Mouse (Mus musculus) stomach, embryonic 15.5 days (tissue): Measurements from ENCODE around the gene Hook2. TPM values are rescaled to one million over a fixed set of nuclear protein-coding genes. Genes with fewer than 3 reads are reported as not detected.

Source experiments
- ATAC-seq: fragments of 200-750 bp; cut with Nextera tagmentation; 2 replicates; pipeline ENCODE4 v1.8.0; 2017; ENCODE audit warnings: low read depth, moderate number of reproducible peaks, moderate TSS enrichment; ENCODE audit not compliant: insufficient read depth, low FRiP score
- H3K27ac ChIP-seq: fragments of 300-500 bp; sonication (generic); 2 replicates; pipeline ENCODE4 v1.5.1; 2015; ENCODE audit warnings: mild to moderate bottlenecking, inconsistent platforms
- H3K27me3 ChIP-seq: fragments of 300-500 bp; sonication (generic); replicated peaks from 2 replicates; pipeline ENCODE4 v1.6.1; 2015; ENCODE audit warnings: inconsistent platforms
- H3K36me3 ChIP-seq: fragments of 300-500 bp; sonication (generic); 2 replicates; pipeline ENCODE4 v1.6.1; 2015; ENCODE audit warnings: inconsistent platforms
- H3K4me1 ChIP-seq: fragments of 300-500 bp; sonication (generic); 2 replicates; pipeline ENCODE4 v1.6.1; 2015; ENCODE audit warnings: inconsistent platforms
- H3K4me2 ChIP-seq: fragments of 300-500 bp; sonication (generic); 2 replicates; pipeline ENCODE4 v1.6.1; 2015; ENCODE audit warnings: mild to moderate bottlenecking, inconsistent platforms
- H3K4me3 ChIP-seq: fragments of 300-500 bp; sonication (generic); replicated peaks from 2 replicates; pipeline ENCODE4 v1.5.1; 2015; ENCODE audit warnings: inconsistent platforms
- H3K9ac ChIP-seq: fragments of 300-500 bp; sonication (generic); 2 replicates; pipeline ENCODE4 v1.6.1; 2015; ENCODE audit warnings: inconsistent platforms
- H3K9me3 ChIP-seq: fragments of 300-500 bp; sonication (generic); 2 replicates; pipeline ENCODE4 v1.6.1; 2016; ENCODE audit warnings: inconsistent platforms
- whole genome bisulfite sequencing: fragments of 180-500 bp; shearing (Covaris S2); methylation state at CpG from one replicate; pipeline ENCODE4 v1.1.7; 2015; 5-methylcytosine and 5-hydroxymethylcytosine counted together
- polyA plus RNA-seq: library from polyadenylated mRNA; unstranded; fragments of >200 nt; fragmentation: Nextera tagmentation; extraction: Ambion mirVana; gene quantifications from 2 replicates; pipeline ENCODE4 v1.2.1, GENCODE M21; 2015

Hook2 gene
- polyA plus RNA-seq, 1 experiment from 2014 or later, result 46.3 TPM

GRCm38 (mm10) chr8:84982499-84983011 lies 7.8 kb upstream of the Hook2 start:
- Histone ChIP-seq H3K4me2 (peak overlapping the region; percentile 23), H3K27ac (peak overlapping the region; percentile 95), H3K4me1 (peaks cover 69% of the 10 kb centered on the region), H3K4me3 (no peak overlapping the region), H3K9ac (no peak overlapping the region), H3K36me3 (no peaks in the 10 kb centered on the region), H3K9me3 (no peaks in the 10 kb centered on the region), H3K27me3 (no peaks in the 10 kb centered on the region)
- no peak for ATAC-seq
- 55% methylated on average over 3 of the region's 3 CpGs for WGBS

GRCm38 (mm10) chr8:84984294-84985048 lies 5.9 kb upstream of the Hook2 start:
- WGBS, result 7% methylated on average over 16 of the region's 16 CpGs
- no peaks in the 10 kb centered on the region for H3K36me3 ChIP-seq
- ATAC-seq, result peak; percentile 5; the same call in 1 of the 2 replicates
- H3K27ac ChIP-seq, result peak overlapping the region; percentile 95
- H3K4me1 ChIP-seq, result peaks cover 59% of the 10 kb centered on the region
- peak overlapping the region; percentile 52 for H3K4me3 ChIP-seq
- H3K4me2 ChIP-seq, result peak overlapping the region; percentile 99
- H3K9me3 ChIP-seq, result no peaks in the 10 kb centered on the region
- H3K27me3 ChIP-seq, result no peaks in the 10 kb centered on the region
- no peak overlapping the region for H3K9ac ChIP-seq

GRCm38 (mm10) chr8:84985049-84985683 lies 5.2 kb upstream of the Hook2 start:
- WGBS, result 3% methylated on average over 23 of the region's 23 CpGs
- peak overlapping the region; percentile 52 for H3K4me3 ChIP-seq
- no peaks in the 10 kb centered on the region for H3K36me3 ChIP-seq
- H3K4me2 ChIP-seq, result peak overlapping the region; percentile 99
- peak overlapping the region; percentile 49; the same call in 1 of the 2 replicates for H3K9ac ChIP-seq
- H3K4me1 ChIP-seq, result peaks cover 52% of the 10 kb centered on the region
- no peaks in the 10 kb centered on the region for H3K27me3 ChIP-seq
- no peaks in the 10 kb centered on the region for H3K9me3 ChIP-seq
- no peak for ATAC-seq
- H3K27ac ChIP-seq, result peak overlapping the region; percentile 95

- Histone ChIP-seq H3K9ac (peak overlapping the region; percentile 49; the same call in 1 of the 2 replicates), H3K4me3 (peak overlapping the region; percentile 52), H3K36me3 (no peaks in the 10 kb centered on the region), H3K27ac (peak overlapping the region; percentile 95), H3K27me3 (no peaks in the 10 kb centered on the region), H3K4me1 (peaks cover 46% of the 10 kb centered on the region), H3K9me3 (no peaks in the 10 kb centered on the region), H3K4me2 (peak overlapping the region; percentile 99)
- ATAC-seq, result peak; percentile 19
- WGBS, result under 1% methylated on average over 53 of the region's 53 CpGs
These were observed 4.6 kb upstream of the Hook2 start for GRCm38 (mm10) chr8:84985684-84986378.

GRCm38 (mm10) chr8:84986379-84986945 lies 3.9 kb upstream of the Hook2 start:
- Histone ChIP-seq H3K27ac (peak overlapping the region; percentile 95), H3K36me3 (no peaks in the 10 kb centered on the region), H3K4me1 (peaks cover 43% of the 10 kb centered on the region), H3K9me3 (no peaks in the 10 kb centered on the region), H3K4me2 (peak overlapping the region; percentile 99), H3K4me3 (peak overlapping the region; percentile 52), H3K27me3 (no peaks in the 10 kb centered on the region), H3K9ac (no peak overlapping the region)
- ATAC-seq, result no peak
- 28% methylated on average over 8 of the region's 8 CpGs for WGBS

- Histone ChIP-seq H3K27me3 (no peaks in the 10 kb centered on the region), H3K36me3 (no peaks in the 10 kb centered on the region), H3K9me3 (no peaks in the 10 kb centered on the region), H3K9ac (no peak overlapping the region), H3K4me2 (no peak overlapping the region), H3K4me1 (peaks cover 34% of the 10 kb centered on the region), H3K4me3 (no peak overlapping the region), H3K27ac (no peak overlapping the region)
- ATAC-seq, result no peak
- 67% methylated on average over 5 of the region's 5 CpGs for WGBS
These were observed 3.0 kb upstream of the Hook2 start for GRCm38 (mm10) chr8:84987388-84987787.

- ATAC-seq, result no peak
- WGBS, result 70% methylated on average over 2 of the region's 2 CpGs
These were observed 2.5 kb upstream of the Hook2 start for GRCm38 (mm10) chr8:84987903-84988302.

GRCm38 (mm10) chr8:84989311-84989731 lies 1.1 kb upstream of the Hook2 start:
- H3K27me3 ChIP-seq, result no peaks in the 10 kb centered on the region
- H3K4me3 ChIP-seq, result peak overlapping the region; percentile 55; the same call in 1 of the 2 replicates
- peaks cover 27% of the 10 kb centered on the region for H3K4me1 ChIP-seq
- peak overlapping the region; percentile 74 for H3K4me2 ChIP-seq
- H3K27ac ChIP-seq, result peak overlapping the region; percentile 92
- H3K9me3 ChIP-seq, result no peaks in the 10 kb centered on the region
- H3K9ac ChIP-seq, result no peak overlapping the region
- H3K36me3 ChIP-seq, result no peaks in the 10 kb centered on the region
- WGBS, result 13% methylated on average over 15 of the region's 15 CpGs
- ATAC-seq, result no peak

More at GRCm38 (mm10) chr8:84987903-84988302, 2.5 kb upstream of the Hook2 start:
- Histone ChIP-seq H3K9me3 (no peaks in the 10 kb centered on the region), H3K27me3 (no peaks in the 10 kb centered on the region), H3K36me3 (no peaks in the 10 kb centered on the region), H3K4me1 (peaks cover 30% of the 10 kb centered on the region), H3K4me3 (no peak overlapping the region), H3K27ac (no peak overlapping the region), H3K9ac (no peak overlapping the region), H3K4me2 (no peak overlapping the region)

- ATAC-seq, result peak; percentile 51
- under 1% methylated on average over 15 of the region's 15 CpGs for WGBS
These were observed 593 bp upstream of the Hook2 start for GRCm38 (mm10) chr8:84989810-84990209.

GRCm38 (mm10) chr8:84990836-84991235 lies 433 bp downstream of the Hook2 start:
- WGBS, result under 1% methylated on average over 15 of the region's 15 CpGs
- Histone ChIP-seq H3K4me3 (peak overlapping the region; percentile 55), H3K36me3 (no peaks in the 10 kb centered on the region), H3K9me3 (no peaks in the 10 kb centered on the region), H3K27me3 (no peaks in the 10 kb centered on the region), H3K4me1 (peaks cover 13% of the 10 kb centered on the region), H3K4me2 (peak overlapping the region; percentile 74), H3K27ac (peak overlapping the region; percentile 92), H3K9ac (peak overlapping the region; percentile 53; the same call in 1 of the 2 replicates)
- peak; percentile 74 for ATAC-seq

More at GRCm38 (mm10) chr8:84989810-84990209, 593 bp upstream of the Hook2 start:
- H3K27me3 ChIP-seq, result no peaks in the 10 kb centered on the region
- no peaks in the 10 kb centered on the region for H3K36me3 ChIP-seq
- H3K4me2 ChIP-seq, result peak overlapping the region; percentile 74
- peak overlapping the region; percentile 55 for H3K4me3 ChIP-seq
- peak overlapping the region; percentile 92 for H3K27ac ChIP-seq
- H3K4me1 ChIP-seq, result peaks cover 22% of the 10 kb centered on the region
- no peaks in the 10 kb centered on the region for H3K9me3 ChIP-seq
- H3K9ac ChIP-seq, result peak overlapping the region; percentile 57; the same call in 1 of the 2 replicates

- no peak overlapping the region for H3K4me3 ChIP-seq
- 90% methylated on average over 9 of the region's 9 CpGs for WGBS
- H3K27ac ChIP-seq, result no peak overlapping the region
- no peaks in the 10 kb centered on the region for H3K9me3 ChIP-seq
- H3K27me3 ChIP-seq, result no peaks in the 10 kb centered on the region; the same call in 1 of the 2 replicates
- H3K36me3 ChIP-seq, result 0 out of 2 replicates have a peak, but pooled peaks cover 2% of the 10 kb centered on the region
- no peak for ATAC-seq
- H3K9ac ChIP-seq, result no peak overlapping the region
- no peak overlapping the region for H3K4me2 ChIP-seq
- peaks cover 9% of the 10 kb centered on the region for H3K4me1 ChIP-seq
These were observed 4.0 kb downstream of the Hook2 start for GRCm38 (mm10) chr8:84994375-84994774.
